ENCODE assay signal across 30 mouse cellular contexts in genomic region chr1:61090801-61091200, GRCm38 (mm10).
DNase-seq lines count a peak whose midpoint lies in the region; ATAC-seq and TF ChIP-seq lines count a peak whose summit lies in the region.
"Had no signal": no experiment of that assay in that cellular context is flagged by ENCODE, and none has a peak within 500 bp of the region (broad histone marks: within the 10 kb centered on the region; RNA-seq: fewer than 3 reads in every experiment).

No protein-coding gene starts in this region.

- no peaks in the 10 kb centered on the region for H3K4me1 ChIP-seq in hindbrain, embryonic 12.5 days
- H3K4me1 ChIP-seq in hindbrain, embryonic 10.5 days (replicated peaks), result peaks cover 12% of the 10 kb centered on the region
- H3K4me1 ChIP-seq in midbrain, embryonic 11.5 days (ENCODE audit: control insufficient read depth, insufficient read depth, low read length), result 0 out of 2 replicates have a peak, but pooled peaks cover 2% of the 10 kb centered on the region
- H3K4me1 ChIP-seq in midbrain, embryonic 16.5 days (ENCODE audit: control insufficient read depth, insufficient read depth, low read length), result no peaks in the 10 kb centered on the region
- H3K4me1 ChIP-seq: heart, embryonic 10.5 days; heart, embryonic 13.5 days; intestine, embryonic 15.5 days had no signal

- no peaks in the 10 kb centered on the region for H3K36me3 ChIP-seq in hindbrain, embryonic 12.5 days
- H3K36me3 ChIP-seq in hindbrain, embryonic 10.5 days, result no peaks in the 10 kb centered on the region
- no peaks in the 10 kb centered on the region for H3K36me3 ChIP-seq in midbrain, embryonic 11.5 days (ENCODE audit: control insufficient read depth, insufficient read depth, low read length)
- no peaks in the 10 kb centered on the region for H3K36me3 ChIP-seq in midbrain, embryonic 16.5 days (ENCODE audit: control insufficient read depth, insufficient read depth, low read length)
- H3K36me3 ChIP-seq: embryonic facial prominence, embryonic 10.5 days; embryonic facial prominence, embryonic 13.5 days; heart, embryonic 10.5 days; heart, embryonic 13.5 days; intestine, embryonic 15.5 days had no signal

- no peak overlapping the region for H3K9ac ChIP-seq in hindbrain, embryonic 12.5 days
- no peak overlapping the region for H3K9ac ChIP-seq in midbrain, embryonic 11.5 days (ENCODE audit: low read length)
- no peak overlapping the region for H3K9ac ChIP-seq in midbrain, embryonic 16.5 days (ENCODE audit: low read depth, low read length)
- H3K9ac ChIP-seq: embryonic facial prominence, embryonic 13.5 days; forebrain, embryonic 13.5 days; heart, embryonic 13.5 days; hindbrain, embryonic 14.5 days; intestine, embryonic 15.5 days had no signal

- TF ChIP-seq POLR2A in brain, embryonic 14.5 days (IDR thresholded peaks at IDR 0.05; ENCODE audit: borderline replicate concordance, extremely low read depth, insufficient read depth, insufficient read length, poor library complexity, severe bottlenecking), result no peak

- H3K27me3 ChIP-seq in hindbrain, embryonic 12.5 days, result no peaks in the 10 kb centered on the region
- no peaks in the 10 kb centered on the region for H3K27me3 ChIP-seq in hindbrain, embryonic 10.5 days (ENCODE audit: insufficient read depth, poor library complexity, severe bottlenecking)
- H3K27me3 ChIP-seq in midbrain, embryonic 11.5 days (ENCODE audit: control insufficient read depth, insufficient read depth, low read length), result no peaks in the 10 kb centered on the region
- H3K27me3 ChIP-seq in midbrain, embryonic 16.5 days (ENCODE audit: control insufficient read depth, insufficient read depth, low read depth, low read length), result no peaks in the 10 kb centered on the region
- H3K27me3 ChIP-seq: embryonic facial prominence, embryonic 13.5 days; forebrain, embryonic 13.5 days; heart, embryonic 13.5 days; intestine, embryonic 15.5 days had no signal

- no peak overlapping the region for H3K4me3 ChIP-seq in hindbrain, embryonic 12.5 days
- no peak overlapping the region for H3K4me3 ChIP-seq in hindbrain, embryonic 10.5 days
- no peak overlapping the region for H3K4me3 ChIP-seq in midbrain, embryonic 11.5 days (ENCODE audit: low read depth, low read length)
- H3K4me3 ChIP-seq in midbrain, embryonic 16.5 days (ENCODE audit: low read depth, low read length), result no peak overlapping the region
- H3K4me3 ChIP-seq: embryonic facial prominence, embryonic 10.5 days; embryonic facial prominence, embryonic 13.5 days; erythroblast, embryonic 14.5 days; forebrain, embryonic 13.5 days; heart, adult 2 months; heart, embryonic 10.5 days; heart, embryonic 13.5 days; intestine, embryonic 15.5 days had no signal

- peak; percentile 35; the same call in 1 of the 2 replicates for ATAC-seq in hindbrain, embryonic 12.5 days (ENCODE audit: low FRiP score)
- ATAC-seq in midbrain, embryonic 11.5 days (ENCODE audit: low FRiP score), result no peak
- ATAC-seq in midbrain, embryonic 16.5 days, result no peak
- ATAC-seq: activated CD4-positive, CD25-positive, alpha-beta regulatory T cell, adult 4 months; CD4-positive, CD25-positive, alpha-beta regulatory T cell, adult 4 months; forebrain, embryonic 13.5 days; intestine, embryonic 15.5 days had no signal

- H3K4me2 ChIP-seq in hindbrain, embryonic 12.5 days (replicated peaks), result no peak overlapping the region
- H3K4me2 ChIP-seq in midbrain, embryonic 11.5 days, result no peak overlapping the region
- no peak overlapping the region for H3K4me2 ChIP-seq in midbrain, embryonic 16.5 days (ENCODE audit: low read length)
- H3K4me2 ChIP-seq: embryonic facial prominence, embryonic 13.5 days; forebrain, embryonic 13.5 days; heart, embryonic 13.5 days; hindbrain, embryonic 14.5 days; intestine, embryonic 15.5 days had no signal

- no peak for TF ChIP-seq CTCF in brain, embryonic 14.5 days (IDR thresholded peaks at IDR 0.05; ENCODE audit: borderline replicate concordance, extremely low read depth, insufficient read depth, insufficient read length)

- WGBS in hindbrain, embryonic 12.5 days, result 38% methylated on average over 1 of the region's 1 CpGs
- WGBS in hindbrain, embryonic 10.5 days, result 77% methylated on average over 1 of the region's 1 CpGs
- 53% methylated on average over 1 of the region's 1 CpGs for WGBS in midbrain, embryonic 11.5 days
- WGBS in midbrain, embryonic 16.5 days, result 20% methylated on average over 1 of the region's 1 CpGs

- no peak overlapping the region for H3K27ac ChIP-seq in hindbrain, embryonic 12.5 days
- no peak overlapping the region for H3K27ac ChIP-seq in hindbrain, embryonic 10.5 days
- H3K27ac ChIP-seq in midbrain, embryonic 11.5 days (ENCODE audit: low read depth, low read length), result no peak overlapping the region
- no peak overlapping the region for H3K27ac ChIP-seq in midbrain, embryonic 16.5 days (ENCODE audit: low read length)
- H3K27ac ChIP-seq: embryonic facial prominence, embryonic 10.5 days; embryonic facial prominence, embryonic 13.5 days; forebrain, embryonic 13.5 days; heart, adult 2 months; heart, embryonic 10.5 days; heart, embryonic 13.5 days; hindbrain, embryonic 14.5 days; intestine, embryonic 15.5 days had no signal

- H3K9me3 ChIP-seq in hindbrain, embryonic 12.5 days (replicated peaks), result no peaks in the 10 kb centered on the region
- no peaks in the 10 kb centered on the region for H3K9me3 ChIP-seq in hindbrain, embryonic 10.5 days
- H3K9me3 ChIP-seq in midbrain, embryonic 11.5 days (ENCODE audit: control insufficient read depth, low read length), result no peaks in the 10 kb centered on the region
- no peaks in the 10 kb centered on the region for H3K9me3 ChIP-seq in midbrain, embryonic 16.5 days (replicated peaks; ENCODE audit: control insufficient read depth, low read length, poor library complexity, severe bottlenecking)
- H3K9me3 ChIP-seq: embryonic facial prominence, embryonic 10.5 days; embryonic facial prominence, embryonic 13.5 days; forebrain, embryonic 13.5 days; heart, embryonic 10.5 days; heart, embryonic 13.5 days; intestine, embryonic 15.5 days had no signal

- DNase-seq in hindbrain, embryonic 10.5 days (ENCODE audit: low spot score), result no peak
- DNase-seq in midbrain, embryonic 11.5 days (ENCODE audit: low spot score, missing footprints), result peak; percentile 53
- DNase-seq in brain, embryonic 14.5 days (ENCODE audit: low read depth), result peak; percentile 54
- peak; percentile 68 for DNase-seq in retina, postnatal 1 day
- no peak for DNase-seq in adipocyte (ENCODE audit: low spot score)
- DNase-seq: adrenal gland, postnatal 10 days; adrenal gland, postnatal 36 days; cerebellum, adult 11-12 months; cerebellum, adult 8-10 months; cerebellum, postnatal 10 days; cerebellum, postnatal 36 days; embryo, embryonic 11 days; gastrocnemius, postnatal 10 days; gastrocnemius, postnatal 36 days; heart, adult 2 months; heart, postnatal 14 days; heart, postnatal 4 days; kidney, adult 18-20 months had no signal

Comparison
In these comparisons a context has a peak if more than half of its experiments do, and no peak if none do; other contexts are left out.
1. DNase-seq: peak in midbrain, embryonic 11.5 days (single experiment), brain, embryonic 14.5 days (single experiment) and retina, postnatal 1 day (single experiment); none in hindbrain, embryonic 10.5 days (single experiment) and adipocyte (single experiment).